Mouse (Mus musculus): ENCODE measurements around the gene Nap1l2. TPM values are rescaled to one million over a fixed set of nuclear protein-coding genes. Genes with fewer than 3 reads are reported as not detected.
A peak's percentile ranks its signal among the peaks of the same experiment; 100 is the strongest.
"Not testable (repeated sequence)": the region's sequence is repeated elsewhere in the genome, so short reads cannot be mapped to it uniquely, and the experiment has no call there.

Nap1l2 gene
- 7.2 and 16.4 TPM in 2 replicates for polyA plus RNA-seq (2016; fragmentation: Nextera tagmentation; extraction: Ambion mirVana)

DNA sequence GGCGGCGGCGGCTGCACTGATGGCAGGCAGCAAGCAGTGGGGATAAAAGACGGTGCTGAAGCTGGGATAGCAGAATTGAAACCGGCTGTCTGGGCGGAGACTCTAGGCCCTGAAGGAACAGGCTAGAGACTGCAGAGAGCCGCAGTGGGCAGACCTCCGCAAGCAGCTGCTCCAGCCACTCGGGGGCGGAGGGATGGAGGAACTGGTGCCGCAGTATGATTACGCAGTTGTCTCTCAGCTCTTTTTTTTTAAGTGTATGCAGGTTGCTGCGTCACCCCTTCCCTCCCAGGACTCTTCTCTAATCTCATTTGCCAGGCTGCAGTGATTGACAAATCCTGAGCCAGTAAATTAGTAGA is at the start of gene Nap1l2:
Nap1l2 (minus strand) TSS at position 210 of the 356 bp plus-strand sequence.
- H3K4me1 ChIP-seq (replicated peaks), result no peaks in the 10 kb centered on the region
- 17% methylated on average over 13 of the region's 13 CpGs for WGBS
- peak within 1 kb of the TSS; percentile 79 for H3K27ac ChIP-seq
- H3K27me3 ChIP-seq (ENCODE audit: insufficient read depth, poor library complexity, severe bottlenecking), result peaks cover 54% of the 10 kb centered on the region
- H3K9me3 ChIP-seq, result no peaks in the 10 kb centered on the region
- H3K4me3 ChIP-seq, result peak within 1 kb of the TSS; percentile 56
- peak; percentile 63 for DNase-seq (ENCODE audit: low spot score)
- H3K36me3 ChIP-seq, result no peaks in the 10 kb centered on the region

DNA sequence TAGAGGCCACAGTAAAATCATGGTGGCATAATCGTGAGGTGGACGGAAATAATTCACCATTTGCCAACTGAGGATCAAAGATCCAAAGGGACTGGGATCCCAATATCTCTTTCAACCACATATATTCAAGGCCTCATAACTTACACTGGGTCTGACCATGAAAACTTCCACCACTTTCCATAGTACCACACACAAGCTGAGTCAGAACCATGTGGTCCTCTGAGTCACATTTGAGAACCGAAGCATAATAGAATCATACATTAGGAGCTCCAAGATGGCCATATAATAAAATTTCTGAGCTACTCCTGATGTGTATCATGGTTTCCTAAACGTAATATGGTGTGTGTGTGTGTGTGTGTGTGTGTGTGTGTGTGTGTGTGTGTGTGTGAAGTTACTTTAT is 28.8 kb upstream of the Nap1l2 start:
- H3K27me3 ChIP-seq (ENCODE audit: insufficient read depth, poor library complexity, severe bottlenecking), result peaks cover 64% of the 10 kb centered on the region
- no peak overlapping the region for H3K4me3 ChIP-seq
- no peaks in the 10 kb centered on the region for H3K9me3 ChIP-seq
- H3K27ac ChIP-seq, result no peak overlapping the region
- H3K4me1 ChIP-seq (replicated peaks), result no peaks in the 10 kb centered on the region
- 84% methylated on average over 4 of the region's 4 CpGs for WGBS
- no peaks in the 10 kb centered on the region for H3K36me3 ChIP-seq
- no peak for DNase-seq (ENCODE audit: low spot score)

DNA sequence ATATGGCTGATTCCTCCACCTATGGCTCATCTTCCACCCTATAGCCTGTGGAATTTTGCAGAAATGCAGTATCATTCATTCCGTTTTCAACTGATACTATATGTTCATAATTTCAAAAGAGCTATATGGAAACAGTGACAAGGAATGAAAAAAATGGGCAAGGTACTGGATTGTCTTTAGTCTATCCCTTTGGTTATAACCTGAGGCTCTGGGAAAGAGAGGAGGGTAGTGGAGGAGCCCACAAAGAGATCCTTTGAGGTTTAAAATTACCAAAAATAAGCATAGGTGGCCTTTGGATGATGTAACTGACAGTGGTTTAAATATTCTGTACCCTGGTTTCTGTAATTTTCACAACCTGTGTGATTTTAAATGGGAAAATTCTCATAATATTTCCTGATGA is 389 bp upstream of the Nap1l2 start:
- Histone ChIP-seq H3K27ac (no peak overlapping the region), H3K27me3 (ENCODE audit: insufficient read depth, poor library complexity, severe bottlenecking) (peaks cover 50% of the 10 kb centered on the region), H3K4me3 (peak overlapping the region; percentile 56), H3K9me3 (no peaks in the 10 kb centered on the region), H3K4me1 (replicated peaks) (no peaks in the 10 kb centered on the region), H3K36me3 (no peaks in the 10 kb centered on the region)
- no peak for DNase-seq (ENCODE audit: low spot score)
- 36% methylated on average over 1 of the region's 1 CpGs for WGBS

DNA sequence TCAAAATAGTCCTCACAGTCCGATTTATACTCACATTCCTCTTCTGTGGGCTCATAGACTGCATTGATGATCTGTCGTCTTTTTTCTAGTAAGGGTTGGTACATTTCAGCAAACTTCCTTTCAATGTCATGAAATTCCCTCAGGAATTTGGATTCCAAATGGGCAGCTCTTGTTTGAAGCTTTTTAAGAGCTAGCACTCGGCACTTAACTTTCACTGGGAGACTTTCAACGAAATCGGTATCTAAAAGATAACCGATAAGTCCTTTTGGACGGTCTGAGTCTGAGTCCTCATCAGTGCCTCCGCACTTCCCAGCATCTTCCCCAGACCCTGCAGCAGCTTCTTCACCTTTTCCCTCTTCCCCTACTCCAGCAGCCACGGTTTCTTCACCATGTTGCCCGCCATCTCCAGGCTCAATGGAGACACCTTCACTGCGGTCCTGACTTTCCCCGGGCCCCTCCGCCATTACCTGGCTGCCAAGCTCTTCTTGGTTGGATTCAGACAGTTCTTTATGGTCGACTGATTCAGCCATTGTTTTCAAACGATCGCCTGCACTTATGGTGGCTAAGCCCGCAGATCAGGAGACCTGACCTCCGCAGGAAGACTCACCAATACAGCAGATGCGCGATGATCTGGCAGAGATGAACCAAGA is 534 bp downstream of the Nap1l2 start:
- H3K4me3 ChIP-seq, result peak overlapping the region; percentile 56
- H3K9me3 ChIP-seq, result no peaks in the 10 kb centered on the region
- H3K36me3 ChIP-seq, result no peaks in the 10 kb centered on the region
- H3K4me1 ChIP-seq (replicated peaks), result no peaks in the 10 kb centered on the region
- H3K27ac ChIP-seq, result peak overlapping the region; percentile 79
- whole genome bisulfite sequencing, result 21% methylated on average over 20 of the region's 20 CpGs
- DNase-seq (ENCODE audit: low spot score), result no peak
- H3K27me3 ChIP-seq (ENCODE audit: insufficient read depth, poor library complexity, severe bottlenecking), result peaks cover 59% of the 10 kb centered on the region

DNA sequence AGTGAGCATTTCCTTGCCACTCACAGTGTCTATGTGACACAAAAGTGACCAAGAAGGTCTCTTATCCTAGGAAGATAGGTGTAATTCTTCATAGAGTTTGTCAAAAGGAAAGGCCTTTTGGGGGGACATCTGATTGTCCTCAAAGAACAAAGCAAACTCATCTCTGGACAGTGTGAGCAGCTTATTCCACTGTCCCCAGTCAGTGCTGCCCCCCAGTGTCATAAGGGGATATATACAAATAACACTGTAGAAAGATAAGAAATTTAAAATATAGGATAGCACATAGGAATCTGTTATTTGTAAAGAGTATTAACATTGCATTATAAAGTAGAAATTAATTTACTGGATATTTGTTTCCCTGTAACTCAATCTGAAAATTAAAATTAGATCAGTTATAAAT is 2.9 kb downstream of the Nap1l2 start:
- Histone ChIP-seq H3K36me3 (no peaks in the 10 kb centered on the region), H3K27ac (no peak overlapping the region), H3K27me3 (ENCODE audit: insufficient read depth, poor library complexity, severe bottlenecking) (peaks cover 70% of the 10 kb centered on the region), H3K4me1 (replicated peaks) (no peaks in the 10 kb centered on the region), H3K9me3 (no peaks in the 10 kb centered on the region), H3K4me3 (no peak overlapping the region)
- no peak for DNase-seq (ENCODE audit: low spot score)

DNA sequence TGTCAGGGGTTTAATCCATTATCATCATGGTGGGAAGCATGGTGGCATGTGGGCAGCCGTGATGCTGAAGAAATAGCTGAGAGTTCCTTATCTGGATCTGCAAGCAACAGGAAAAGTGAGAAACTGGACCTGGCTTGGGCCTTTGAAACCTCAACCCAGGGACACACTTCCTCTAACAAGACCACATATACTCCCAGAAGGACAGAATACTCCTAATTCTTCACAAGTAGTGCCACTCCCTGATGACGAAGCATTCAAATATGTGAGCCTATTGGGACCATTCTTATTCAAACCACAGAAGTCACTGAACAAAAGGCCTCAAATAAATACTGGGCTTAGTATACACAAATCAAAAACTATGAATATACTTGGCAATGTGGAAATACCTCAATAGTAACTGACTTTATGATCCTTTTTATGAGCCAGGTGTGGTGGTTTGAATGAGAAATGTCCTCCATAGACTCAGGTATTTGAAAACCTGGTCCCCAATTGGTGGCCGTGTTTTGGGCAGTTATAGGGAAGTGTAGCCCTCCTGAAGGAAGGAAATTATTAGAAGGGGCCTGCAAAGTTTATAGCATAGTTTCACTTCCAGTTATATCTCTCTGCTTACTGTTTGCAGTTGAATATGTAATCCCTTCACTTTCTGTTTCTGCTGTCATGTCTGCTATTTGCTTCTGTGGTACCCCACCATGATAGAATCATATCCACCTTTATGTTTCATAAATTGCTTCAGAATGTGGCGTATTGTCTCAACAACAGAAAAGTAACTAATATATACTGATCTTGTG is 6.5 kb downstream of the Nap1l2 start:
- no peak for DNase-seq (ENCODE audit: low spot score)
- H3K4me3 ChIP-seq, result no peak overlapping the region
- H3K27me3 ChIP-seq (ENCODE audit: insufficient read depth, poor library complexity, severe bottlenecking), result peaks cover 47% of the 10 kb centered on the region
- no peaks in the 10 kb centered on the region for H3K9me3 ChIP-seq
- WGBS, result 84% methylated on average over 4 of the region's 4 CpGs
- H3K27ac ChIP-seq, result no peak overlapping the region
- H3K36me3 ChIP-seq, result no peaks in the 10 kb centered on the region
- H3K4me1 ChIP-seq (replicated peaks), result no peaks in the 10 kb centered on the region

DNA sequence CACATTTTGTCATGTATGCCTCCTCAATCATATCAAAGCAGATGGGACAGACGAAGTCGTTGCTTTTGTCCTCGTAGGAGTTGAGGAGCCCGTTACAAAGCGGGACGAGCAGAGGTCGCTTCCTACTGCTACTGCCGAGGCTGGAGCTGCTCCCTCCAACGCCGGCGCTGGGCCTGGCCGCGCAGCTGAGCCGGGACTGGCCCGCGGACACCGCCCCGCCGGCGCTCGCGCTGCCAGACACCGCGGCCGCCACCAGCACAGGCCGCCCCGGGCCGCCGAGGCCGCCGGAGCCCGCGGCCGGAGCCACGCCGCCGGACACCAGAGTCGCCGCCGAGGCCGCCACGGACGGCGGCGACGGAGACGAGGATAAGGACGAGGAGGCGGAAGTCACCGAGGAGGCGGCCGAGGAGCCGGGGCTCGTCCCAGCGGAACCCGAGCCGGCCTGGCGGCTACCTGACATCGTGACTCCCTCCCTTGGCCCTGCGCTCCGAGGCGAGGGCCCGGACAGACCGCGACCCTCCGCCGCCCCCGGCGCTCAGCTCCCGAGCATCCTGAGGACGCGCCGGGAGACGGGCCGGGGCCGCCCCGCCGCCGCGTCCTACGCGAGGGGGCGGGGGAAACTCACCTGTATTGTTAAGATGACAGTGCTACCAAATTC is 21.4 kb downstream of the Nap1l2 start:
- 36% methylated on average over 54 of the region's 83 CpGs for WGBS
- not testable (repeated sequence) for H3K4me1 ChIP-seq (replicated peaks); H3K36me3 ChIP-seq; H3K27ac ChIP-seq; H3K9me3 ChIP-seq; DNase-seq (ENCODE audit: low spot score)
- H3K4me3 ChIP-seq, result peak overlapping the region; percentile 44
- H3K27me3 ChIP-seq (ENCODE audit: insufficient read depth, poor library complexity, severe bottlenecking), result peaks cover 31% of the 10 kb centered on the region

DNA sequence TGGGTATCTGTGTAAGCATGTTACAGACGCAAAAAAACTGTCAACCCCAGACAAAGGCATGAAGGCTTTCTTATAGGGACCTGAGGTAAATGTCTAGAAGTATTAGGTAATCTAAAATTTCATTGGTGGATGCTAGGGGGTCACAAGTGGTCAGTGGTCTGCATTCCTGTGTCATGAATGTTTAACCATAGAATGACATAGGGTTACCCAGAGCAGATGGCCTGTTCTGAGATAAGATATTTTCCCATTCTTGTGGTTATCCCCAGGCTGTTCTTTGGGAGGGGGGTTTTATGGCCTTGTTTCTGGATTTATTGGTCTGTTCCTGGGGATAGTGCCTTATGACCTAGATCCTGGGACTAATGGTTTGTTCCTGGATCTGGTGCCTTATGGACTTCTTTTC is 30.3 kb downstream of the Nap1l2 start:
- Histone ChIP-seq H3K9me3 (no peaks in the 10 kb centered on the region), H3K4me1 (replicated peaks) (0 out of 2 replicates have a peak, but pooled peaks cover 2% of the 10 kb centered on the region), H3K27me3 (ENCODE audit: insufficient read depth, poor library complexity, severe bottlenecking) (peaks cover 85% of the 10 kb centered on the region), H3K36me3 (no peaks in the 10 kb centered on the region), H3K4me3 (no peak overlapping the region), H3K27ac (no peak overlapping the region)
- 56% methylated on average over 1 of the region's 1 CpGs for WGBS
- no peak for DNase-seq (ENCODE audit: low spot score)

DNA sequence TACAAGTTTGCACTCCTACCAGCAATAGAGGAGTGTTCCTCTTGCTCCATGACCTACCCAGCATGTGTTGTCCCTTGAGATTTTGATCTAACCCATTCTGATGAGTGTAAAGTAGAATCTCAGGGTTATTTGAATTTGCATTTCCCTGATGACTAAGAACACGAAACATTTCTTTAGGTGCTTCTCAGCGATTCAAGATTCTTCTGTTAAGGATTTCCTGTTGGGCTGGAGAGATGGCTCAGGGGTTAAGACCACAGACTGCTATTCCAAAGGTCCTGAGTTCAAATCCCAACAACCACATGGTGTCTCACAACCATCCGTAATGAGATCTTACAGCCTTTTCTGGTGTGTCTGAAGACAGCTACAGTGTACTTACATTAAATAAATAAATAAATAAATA is 47.9 kb downstream of the Nap1l2 start:
- whole genome bisulfite sequencing, result 86% methylated on average over 3 of the region's 3 CpGs
- Histone ChIP-seq H3K4me1 (replicated peaks) (no peaks in the 10 kb centered on the region), H3K36me3 (no peaks in the 10 kb centered on the region), H3K4me3 (no peak overlapping the region), H3K27ac (no peak overlapping the region), H3K9me3 (no peaks in the 10 kb centered on the region), H3K27me3 (ENCODE audit: insufficient read depth, poor library complexity, severe bottlenecking) (peaks cover 14% of the 10 kb centered on the region)
- DNase-seq (ENCODE audit: low spot score), result no peak

Other genes with a start within 250 kb of the Nap1l2 start
- gene Cdx4, start 134.8 kb upstream of the Nap1l2 start, polyA plus RNA-seq (2016; fragmentation: Nextera tagmentation; extraction: Ambion mirVana), result not detected in 2 replicates
- gene Chic1, start 169.8 kb upstream of the Nap1l2 start, polyA plus RNA-seq (2016; fragmentation: Nextera tagmentation; extraction: Ambion mirVana), result 4.4 and 5.5 TPM in 2 replicates
- 0.21 TPM in 1 of 2 replicates, not detected in the other for gene Tsx, start 227.8 kb upstream of the Nap1l2 start, polyA plus RNA-seq (2016; fragmentation: Nextera tagmentation; extraction: Ambion mirVana)
- gene Gm26992, start 235.4 kb upstream of the Nap1l2 start, polyA plus RNA-seq (2016; fragmentation: Nextera tagmentation; extraction: Ambion mirVana), result not detected in 2 replicates

Measured in hindbrain, embryonic 10.5 days (tissue).